Mouse (Mus musculus): ENCODE data around the gene Itgb1bp1.

Gene Itgb1bp1

GRCm38 (mm10) chr12:21286243-21286622 is at the start of gene Itgb1bp1:
TSS of gene Itgb1bp1 (minus strand) at chr12:21286284.
- peak; percentile 99 for DNase-seq

GRCm38 (mm10) chr12:21335869-21336268 is 49.8 kb upstream of the Itgb1bp1 start:
- DNase-seq: no peak

- DNase-seq: no peak
These were observed 47.7 kb upstream of the Itgb1bp1 start for GRCm38 (mm10) chr12:21333766-21334165.

- DNase-seq: no peak
These were observed 46.9 kb upstream of the Itgb1bp1 start for GRCm38 (mm10) chr12:21333021-21333420.

- DNase-seq: no peak
These were observed 45.6 kb upstream of the Itgb1bp1 start for GRCm38 (mm10) chr12:21331711-21332110.

GRCm38 (mm10) chr12:21330961-21331576 is 45.0 kb upstream of the Itgb1bp1 start:
- DNase-seq: no peak

- no peak for DNase-seq
These were observed 43.7 kb upstream of the Itgb1bp1 start for GRCm38 (mm10) chr12:21329661-21330400.

- no peak for DNase-seq
These were observed 40.2 kb upstream of the Itgb1bp1 start for GRCm38 (mm10) chr12:21326325-21326724.

GRCm38 (mm10) chr12:21325266-21325665 is 39.2 kb upstream of the Itgb1bp1 start:
- no peak for DNase-seq

- DNase-seq: no peak
These were observed 38.0 kb upstream of the Itgb1bp1 start for GRCm38 (mm10) chr12:21324101-21324500.

- DNase-seq: no peak
These were observed 36.8 kb upstream of the Itgb1bp1 start for GRCm38 (mm10) chr12:21322856-21323255.

GRCm38 (mm10) chr12:21322296-21322695 is 36.2 kb upstream of the Itgb1bp1 start:
- DNase-seq: no peak

GRCm38 (mm10) chr12:21321170-21321569 is 35.1 kb upstream of the Itgb1bp1 start:
- no peak for DNase-seq

GRCm38 (mm10) chr12:21320317-21320716 is 34.2 kb upstream of the Itgb1bp1 start:
- no peak for DNase-seq

- peak; percentile 77 for DNase-seq
These were observed 32.2 kb upstream of the Itgb1bp1 start for GRCm38 (mm10) chr12:21318143-21318895.

GRCm38 (mm10) chr12:21316869-21317265 is 30.8 kb upstream of the Itgb1bp1 start:
- DNase-seq: peak; percentile 12

- DNase-seq: peak; percentile 85
These were observed 30.1 kb upstream of the Itgb1bp1 start, which contains the start of gene Iah1 for GRCm38 (mm10) chr12:21315923-21316868. TSS of gene Iah1 (plus strand) at chr12:21316389.

GRCm38 (mm10) chr12:21312201-21312600 is 26.1 kb upstream of the Itgb1bp1 start:
- no peak for DNase-seq

- no peak for DNase-seq
These were observed 20.6 kb upstream of the Itgb1bp1 start for GRCm38 (mm10) chr12:21306721-21307120.

GRCm38 (mm10) chr12:21305741-21306140 is 19.7 kb upstream of the Itgb1bp1 start:
- no peak for DNase-seq

- DNase-seq: no peak
These were observed 16.3 kb upstream of the Itgb1bp1 start for GRCm38 (mm10) chr12:21302361-21302783.

- DNase-seq: no peak
These were observed 15.8 kb upstream of the Itgb1bp1 start for GRCm38 (mm10) chr12:21301932-21302331.

Measured in retina, postnatal 1 day (tissue).